Mouse (Mus musculus) brown adipose tissue, adult 24 weeks (tissue): ENCODE data around the gene Anapc15-ps. TPM values are rescaled to one million over a fixed set of nuclear protein-coding genes. Genes with fewer than 3 reads are reported as not detected.
"Not testable (repeated sequence)": the region's sequence is repeated elsewhere in the genome, so short reads cannot be mapped to it uniquely, and the experiment has no call there.

Experiments
- H3K27ac ChIP-seq: fragments of 200-500 bp; replicated peaks from 2 replicates; pipeline ENCODE4 v1.5.1; 2012; ENCODE audit warnings: low read depth, mild to moderate bottlenecking, low read length
- H3K4me1 ChIP-seq: fragments of 200-500 bp; 2 replicates; pipeline ENCODE4 v1.6.1; 2012; ENCODE audit warnings: low read length, mixed read lengths; ENCODE audit not compliant: control insufficient read depth, insufficient read depth, insufficient read length
- H3K4me3 ChIP-seq: fragments of 200-500 bp; 2 replicates; pipeline ENCODE4 v1.5.1; 2012; ENCODE audit warnings: low read depth, mild to moderate bottlenecking, low read length, moderate library complexity; ENCODE audit not compliant: insufficient read depth
- polyA plus RNA-seq: library from polyadenylated mRNA; stranded (reverse); fragments of >200 nt; gene quantifications from 2 replicates; pipeline ENCODE4 v1.2.4, GENCODE M21; 2012; ENCODE audit not compliant: missing spikeins, insufficient read depth, insufficient read length

The Anapc15-ps gene
- polyA plus RNA-seq, 1 experiment, result not detected

- Histone ChIP-seq H3K4me1 (peaks cover 6% of the 10 kb centered on the region), H3K27ac (no peak overlapping the region), H3K4me3 (no peak overlapping the region)
These were observed 31.9 kb downstream of the Anapc15-ps start for GRCm38 (mm10) chr10:95641335-95641734.

DNA sequence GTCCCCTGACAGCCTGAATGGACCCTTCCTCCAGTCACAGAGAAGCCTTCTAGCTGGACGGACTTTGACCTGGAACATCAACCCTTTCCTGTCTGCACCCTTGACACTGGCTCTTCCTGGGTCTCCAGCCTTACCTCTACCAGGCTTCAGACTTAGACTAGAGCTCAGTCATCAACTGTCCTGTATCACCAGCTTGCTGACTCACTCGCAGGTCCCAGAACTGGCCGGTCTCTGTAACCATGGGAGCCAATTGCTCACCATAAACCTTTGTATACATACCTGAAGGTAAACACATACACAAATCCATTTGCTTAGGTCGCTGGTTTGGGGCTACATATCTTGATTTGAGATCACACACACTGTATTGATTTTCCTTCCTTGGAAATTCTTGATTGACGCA lies 33.8 kb downstream of the Anapc15-ps start:
- H3K27ac ChIP-seq, result no peak overlapping the region
- H3K4me3 ChIP-seq, result no peak overlapping the region
- H3K4me1 ChIP-seq, result peaks cover 3% of the 10 kb centered on the region

- H3K27ac ChIP-seq, result no peak overlapping the region
- no peaks in the 10 kb centered on the region for H3K4me1 ChIP-seq
- no peak overlapping the region for H3K4me3 ChIP-seq
These were observed 38.5 kb downstream of the Anapc15-ps start for GRCm38 (mm10) chr10:95634751-95635150.

DNA sequence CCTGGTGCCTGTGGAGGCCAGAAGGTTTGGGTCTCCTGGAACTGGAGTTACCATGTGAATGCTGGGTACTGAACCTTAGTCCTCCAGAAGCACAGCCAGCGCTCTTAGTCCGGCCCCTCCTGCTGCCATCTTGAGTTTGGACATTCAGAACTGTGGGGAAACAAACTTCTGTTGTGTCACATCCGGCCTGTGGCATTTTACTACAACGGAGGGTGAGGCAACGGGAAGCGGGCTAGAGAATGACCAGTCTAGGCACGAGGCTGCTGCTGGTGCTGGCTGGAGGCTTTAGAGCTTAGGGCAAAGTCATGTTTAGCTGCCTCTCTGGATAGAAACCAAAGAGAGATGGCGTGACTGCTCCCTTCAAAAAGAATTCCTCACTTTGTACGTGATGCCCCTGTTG lies 39.0 kb downstream of the Anapc15-ps start:
- no peak overlapping the region for H3K4me3 ChIP-seq
- no peaks in the 10 kb centered on the region for H3K4me1 ChIP-seq
- H3K27ac ChIP-seq, result no peak overlapping the region

DNA sequence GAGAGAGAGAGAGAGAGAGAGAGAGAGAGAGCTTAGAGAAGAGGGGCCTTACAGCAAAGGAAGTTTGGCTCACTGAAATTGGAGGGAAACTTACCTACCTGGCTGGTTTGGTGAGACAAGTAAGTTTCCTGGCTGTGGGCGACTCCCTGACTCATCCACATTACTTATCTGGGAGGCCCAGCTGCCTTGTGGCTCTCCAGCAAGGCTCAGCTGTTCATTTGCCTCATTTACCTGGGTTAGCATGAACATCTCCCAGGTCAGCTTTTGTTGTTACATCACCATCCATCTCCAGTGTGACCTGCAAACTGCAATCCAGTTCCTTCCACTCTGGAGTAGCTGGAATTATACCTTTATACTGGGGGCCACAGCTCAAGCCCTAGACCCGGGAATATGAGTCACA lies 41.7 kb downstream of the Anapc15-ps start:
- Histone ChIP-seq H3K27ac (no peak overlapping the region), H3K4me1 (peaks cover 5% of the 10 kb centered on the region; the same call in 1 of the 2 replicates), H3K4me3 (no peak overlapping the region)

- Histone ChIP-seq H3K27ac (no peak overlapping the region), H3K4me1 (peaks cover 5% of the 10 kb centered on the region; the same call in 1 of the 2 replicates), H3K4me3 (no peak overlapping the region)
These were observed 42.4 kb downstream of the Anapc15-ps start for GRCm38 (mm10) chr10:95630726-95631345.

GRCm38 (mm10) chr10:95630166-95630565 lies 43.1 kb downstream of the Anapc15-ps start:
- not testable (repeated sequence) for H3K27ac ChIP-seq, H3K4me1 ChIP-seq

GRCm38 (mm10) chr10:95628338-95628737 lies 44.9 kb downstream of the Anapc15-ps start:
- Histone ChIP-seq H3K4me1 (peaks cover 5% of the 10 kb centered on the region; the same call in 1 of the 2 replicates), H3K27ac (no peak overlapping the region), H3K4me3 (no peak overlapping the region)

More at GRCm38 (mm10) chr10:95630166-95630565, 43.1 kb downstream of the Anapc15-ps start:
- H3K4me3 ChIP-seq, result not testable (repeated sequence)

DNA sequence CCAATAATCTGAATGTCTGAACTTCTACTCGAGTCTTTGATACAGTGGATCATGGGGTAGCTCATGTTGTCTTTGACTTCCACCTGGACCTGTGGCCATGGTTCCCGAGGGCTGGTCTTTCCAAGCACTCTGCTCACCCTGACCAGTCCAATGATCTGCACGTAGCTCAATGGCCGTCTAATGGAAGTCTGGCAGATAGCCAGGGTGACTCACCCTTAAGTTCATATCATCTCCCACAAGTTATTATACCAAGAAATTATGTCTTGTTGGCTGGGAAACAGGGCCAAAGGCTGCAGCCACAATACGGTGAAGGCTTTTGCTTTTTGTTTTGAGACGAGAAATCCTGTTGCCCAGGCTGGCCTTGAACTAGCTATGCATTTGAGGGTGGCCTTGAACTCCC lies 45.9 kb downstream of the Anapc15-ps start:
- Histone ChIP-seq H3K27ac (no peak overlapping the region), H3K4me3 (no peak overlapping the region), H3K4me1 (peaks cover 7% of the 10 kb centered on the region; the same call in 1 of the 2 replicates)

DNA sequence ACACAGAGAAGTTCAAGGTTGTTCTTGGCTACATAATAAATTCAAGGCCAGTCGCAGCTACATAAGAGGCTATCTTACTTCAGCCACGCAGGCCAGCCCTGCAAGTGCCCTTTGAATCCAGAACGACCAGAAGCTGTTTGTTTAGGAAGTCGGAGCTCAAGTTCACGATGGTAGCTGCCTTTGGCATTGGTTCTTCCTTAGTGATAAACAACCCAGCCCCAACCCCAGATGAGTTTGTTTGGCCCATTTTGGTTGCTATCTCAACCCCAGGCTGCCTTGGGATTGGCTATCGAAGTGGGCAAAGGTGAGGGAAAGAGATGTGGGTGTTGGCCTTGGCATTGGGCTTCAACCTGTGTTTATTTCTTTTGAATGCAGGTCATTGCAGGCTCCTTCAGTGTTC lies 48.0 kb downstream of the Anapc15-ps start:
- peaks cover 7% of the 10 kb centered on the region; the same call in 1 of the 2 replicates for H3K4me1 ChIP-seq
- no peak overlapping the region for H3K27ac ChIP-seq
- no peak overlapping the region for H3K4me3 ChIP-seq

DNA sequence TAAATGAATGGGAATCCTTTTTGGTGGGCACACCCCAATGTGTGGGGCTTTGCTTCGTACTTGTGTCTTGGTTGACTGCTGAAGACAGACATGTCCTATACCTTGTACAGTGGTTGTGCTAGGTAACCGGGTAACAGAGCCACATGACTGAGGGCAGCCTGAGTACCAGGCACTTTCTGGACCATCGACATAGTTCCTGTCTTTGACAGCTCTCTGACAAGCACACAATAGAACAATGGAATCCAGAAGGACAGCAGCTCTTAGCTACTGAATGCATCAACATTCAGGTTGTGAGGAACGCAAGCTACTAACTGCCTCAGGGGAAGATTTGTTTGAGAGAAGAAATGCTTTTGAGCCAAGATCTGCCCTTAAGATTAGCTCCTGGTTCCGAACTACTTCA lies 49.2 kb downstream of the Anapc15-ps start:
- H3K4me3 ChIP-seq, result no peak overlapping the region
- H3K4me1 ChIP-seq, result peaks cover 7% of the 10 kb centered on the region; the same call in 1 of the 2 replicates
- H3K27ac ChIP-seq, result no peak overlapping the region

DNA sequence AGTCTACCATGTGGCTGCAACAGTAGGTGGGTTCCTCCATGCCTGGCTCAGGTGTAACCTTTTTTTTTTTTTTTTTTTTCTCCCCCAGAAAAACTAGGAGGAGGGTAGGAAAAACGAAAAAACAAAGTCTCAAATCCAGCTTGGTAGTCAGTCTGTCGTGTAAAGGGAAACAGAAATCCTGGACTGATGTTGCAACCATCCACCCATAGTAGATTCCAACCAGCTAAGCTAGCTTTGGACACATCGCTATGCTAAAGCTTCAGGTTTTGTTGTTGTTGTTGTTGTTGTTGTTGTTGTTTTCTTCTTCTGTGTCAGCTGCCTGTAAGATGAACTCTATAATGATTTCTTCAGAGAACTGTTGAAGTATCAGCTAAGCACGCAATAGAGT lies 49.7 kb downstream of the Anapc15-ps start:
- Histone ChIP-seq H3K4me1 (peaks cover 7% of the 10 kb centered on the region; the same call in 1 of the 2 replicates), H3K4me3 (no peak overlapping the region), H3K27ac (peak overlapping the region; percentile 79)

Other genes with a start within 250 kb of the Anapc15-ps start
- 749 and 770 TPM in 2 replicates for gene Mrpl42, start 171.5 kb downstream of the Anapc15-ps start, polyA plus RNA-seq
- gene Ube2n, start 158.3 kb downstream of the Anapc15-ps start, polyA plus RNA-seq, result 99.2 and 117 TPM in 2 replicates
- gene Nudt4, start 109.3 kb downstream of the Anapc15-ps start, polyA plus RNA-seq, result 168 and 234 TPM in 2 replicates
- gene Gm33543, start 169.5 kb upstream of the Anapc15-ps start, polyA plus RNA-seq, result not detected in 2 replicates